Mouse (Mus musculus): ENCODE measurements around the gene Arhgef28.

GRCm38 (mm10) chr13:97927376-97928134, 278.7 kb downstream of the Arhgef28 start:
- no peak for TF ChIP-seq CHD2 (IDR thresholded peaks at IDR 0.05; ENCODE audit: low read length)
- no peak for TF ChIP-seq HCFC1 (IDR thresholded peaks at IDR 0.05; ENCODE audit: low read depth, low read length)
- no peak for TF ChIP-seq POLR2A (IDR thresholded peaks at IDR 0.05; ENCODE audit: control insufficient read depth in 1 of 2, insufficient read depth in 1 of 2, low read depth in 1 of 2, low read length in 2 of 2, poor library complexity in 1 of 2)
- no peak for TF ChIP-seq USF2 (IDR thresholded peaks at IDR 0.05; ENCODE audit: borderline replicate concordance in 1 of 2, insufficient read depth in 1 of 2, low read depth in 1 of 2, low read length in 2 of 2)
- TF ChIP-seq EP300 (IDR thresholded peaks at IDR 0.05; ENCODE audit: low read depth in 1 of 2, low read length in 2 of 2), result no peak
- no peak for TF ChIP-seq CHD1 (IDR thresholded peaks at IDR 0.05; ENCODE audit: low read depth, low read length)
